Mouse (Mus musculus): ENCODE measurements around the gene Cadps2. TPM values are rescaled to one million over a fixed set of nuclear protein-coding genes. Genes with fewer than 3 reads are reported as not detected.

Gene Cadps2
- polyA plus RNA-seq, 1 experiment from 2014 or later = 6.1 TPM

- no peaks in the 10 kb centered on the region for H3K36me3 ChIP-seq (ENCODE audit: control insufficient read depth, insufficient read depth, low read length)
- no peak for ATAC-seq
- peaks cover 11% of the 10 kb centered on the region; the same call in 1 of the 2 replicates for H3K27me3 ChIP-seq (ENCODE audit: control insufficient read depth, insufficient read depth, low read depth, low read length)
- no peaks in the 10 kb centered on the region for H3K9me3 ChIP-seq (replicated peaks; ENCODE audit: control insufficient read depth, low read length, poor library complexity, severe bottlenecking)
- WGBS = 1% methylated on average over 15 of the region's 15 CpGs
- peaks cover 12% of the 10 kb centered on the region for H3K4me1 ChIP-seq (ENCODE audit: control insufficient read depth, insufficient read depth, low read length)
- no peak overlapping the region for H3K27ac ChIP-seq (ENCODE audit: low read length)
- peak overlapping the region; percentile 96 for H3K4me2 ChIP-seq (ENCODE audit: low read length)
- H3K4me3 ChIP-seq (ENCODE audit: low read depth, low read length) = peak overlapping the region; percentile 82
- peak overlapping the region; percentile 74; the same call in 1 of the 2 replicates for H3K9ac ChIP-seq (ENCODE audit: low read depth, low read length)
These were observed 780 bp upstream of the Cadps2 start for GRCm38 (mm10) chr6:23840001-23840400.

GRCm38 (mm10) chr6:23838401-23839008 lies 716 bp downstream of the Cadps2 start:
- Histone ChIP-seq H3K9me3 (replicated peaks; ENCODE audit: control insufficient read depth, low read length, poor library complexity, severe bottlenecking) (no peaks in the 10 kb centered on the region), H3K4me3 (ENCODE audit: low read depth, low read length) (peak overlapping the region; percentile 82), H3K4me1 (ENCODE audit: control insufficient read depth, insufficient read depth, low read length) (peaks cover 12% of the 10 kb centered on the region), H3K9ac (ENCODE audit: low read depth, low read length) (peak overlapping the region; percentile 74), H3K27me3 (ENCODE audit: control insufficient read depth, insufficient read depth, low read depth, low read length) (peaks cover 11% of the 10 kb centered on the region; the same call in 1 of the 2 replicates), H3K27ac (ENCODE audit: low read length) (peak overlapping the region; percentile 47; the same call in 1 of the 2 replicates), H3K36me3 (ENCODE audit: control insufficient read depth, insufficient read depth, low read length) (no peaks in the 10 kb centered on the region), H3K4me2 (ENCODE audit: low read length) (peak overlapping the region; percentile 96)
- peak; percentile 54 for ATAC-seq
- under 1% methylated on average over 28 of the region's 35 CpGs for WGBS

- peaks cover 12% of the 10 kb centered on the region for H3K4me1 ChIP-seq (ENCODE audit: control insufficient read depth, insufficient read depth, low read length)
- no peaks in the 10 kb centered on the region for H3K9me3 ChIP-seq (replicated peaks; ENCODE audit: control insufficient read depth, low read length, poor library complexity, severe bottlenecking)
- H3K27me3 ChIP-seq (ENCODE audit: control insufficient read depth, insufficient read depth, low read depth, low read length) = peaks cover 11% of the 10 kb centered on the region; the same call in 1 of the 2 replicates
- no peaks in the 10 kb centered on the region for H3K36me3 ChIP-seq (ENCODE audit: control insufficient read depth, insufficient read depth, low read length)
- WGBS = 94% methylated on average over 7 of the region's 7 CpGs
- peak overlapping the region; percentile 96 for H3K4me2 ChIP-seq (ENCODE audit: low read length)
- H3K27ac ChIP-seq (ENCODE audit: low read length) = no peak overlapping the region
- no peak overlapping the region for H3K9ac ChIP-seq (ENCODE audit: low read depth, low read length)
- ATAC-seq = no peak
- H3K4me3 ChIP-seq (ENCODE audit: low read depth, low read length) = peak overlapping the region; percentile 82; the same call in 1 of the 2 replicates
These were observed 1.6 kb downstream of the Cadps2 start for GRCm38 (mm10) chr6:23837631-23838030.

GRCm38 (mm10) chr6:23837127-23837526 lies 2.1 kb downstream of the Cadps2 start:
- WGBS = 87% methylated on average over 5 of the region's 5 CpGs
- Histone ChIP-seq H3K9ac (ENCODE audit: low read depth, low read length) (no peak overlapping the region), H3K9me3 (replicated peaks; ENCODE audit: control insufficient read depth, low read length, poor library complexity, severe bottlenecking) (no peaks in the 10 kb centered on the region), H3K27me3 (ENCODE audit: control insufficient read depth, insufficient read depth, low read depth, low read length) (peaks cover 11% of the 10 kb centered on the region; the same call in 1 of the 2 replicates), H3K36me3 (ENCODE audit: control insufficient read depth, insufficient read depth, low read length) (no peaks in the 10 kb centered on the region), H3K27ac (ENCODE audit: low read length) (no peak overlapping the region), H3K4me3 (ENCODE audit: low read depth, low read length) (no peak overlapping the region), H3K4me1 (ENCODE audit: control insufficient read depth, insufficient read depth, low read length) (peaks cover 12% of the 10 kb centered on the region), H3K4me2 (ENCODE audit: low read length) (0 out of 2 replicates have a peak overlapping the region, but pooled peaks have one; percentile 25)
- no peak for ATAC-seq

GRCm38 (mm10) chr6:23836694-23837093 lies 2.5 kb downstream of the Cadps2 start:
- H3K4me1 ChIP-seq (ENCODE audit: control insufficient read depth, insufficient read depth, low read length) = peaks cover 12% of the 10 kb centered on the region
- no peaks in the 10 kb centered on the region for H3K9me3 ChIP-seq (replicated peaks; ENCODE audit: control insufficient read depth, low read length, poor library complexity, severe bottlenecking)
- H3K36me3 ChIP-seq (ENCODE audit: control insufficient read depth, insufficient read depth, low read length) = no peaks in the 10 kb centered on the region
- no peak overlapping the region for H3K4me2 ChIP-seq (ENCODE audit: low read length)
- H3K27ac ChIP-seq (ENCODE audit: low read length) = no peak overlapping the region
- no peak overlapping the region for H3K9ac ChIP-seq (ENCODE audit: low read depth, low read length)
- ATAC-seq = no peak
- H3K4me3 ChIP-seq (ENCODE audit: low read depth, low read length) = no peak overlapping the region
- H3K27me3 ChIP-seq (ENCODE audit: control insufficient read depth, insufficient read depth, low read depth, low read length) = peaks cover 11% of the 10 kb centered on the region; the same call in 1 of the 2 replicates
- 58% methylated on average over 2 of the region's 2 CpGs for WGBS

GRCm38 (mm10) chr6:23835552-23835951 lies 3.7 kb downstream of the Cadps2 start:
- H3K4me3 ChIP-seq (ENCODE audit: low read depth, low read length) = no peak overlapping the region
- WGBS = 85% methylated on average over 4 of the region's 4 CpGs

GRCm38 (mm10) chr6:23830741-23831140 lies 8.5 kb downstream of the Cadps2 start:
- Histone ChIP-seq H3K9me3 (replicated peaks; ENCODE audit: control insufficient read depth, low read length, poor library complexity, severe bottlenecking) (no peaks in the 10 kb centered on the region), H3K9ac (ENCODE audit: low read depth, low read length) (no peak overlapping the region), H3K27me3 (ENCODE audit: control insufficient read depth, insufficient read depth, low read depth, low read length) (no peaks in the 10 kb centered on the region), H3K4me2 (ENCODE audit: low read length) (no peak overlapping the region), H3K36me3 (ENCODE audit: control insufficient read depth, insufficient read depth, low read length) (no peaks in the 10 kb centered on the region), H3K4me1 (ENCODE audit: control insufficient read depth, insufficient read depth, low read length) (no peaks in the 10 kb centered on the region), H3K4me3 (ENCODE audit: low read depth, low read length) (no peak overlapping the region), H3K27ac (ENCODE audit: low read length) (no peak overlapping the region)
- 50% methylated on average over 3 of the region's 3 CpGs for WGBS
- no peak for ATAC-seq

More at GRCm38 (mm10) chr6:23835552-23835951, 3.7 kb downstream of the Cadps2 start:
- Histone ChIP-seq H3K27me3 (ENCODE audit: control insufficient read depth, insufficient read depth, low read depth, low read length) (peaks cover 8% of the 10 kb centered on the region; the same call in 1 of the 2 replicates), H3K9me3 (replicated peaks; ENCODE audit: control insufficient read depth, low read length, poor library complexity, severe bottlenecking) (no peaks in the 10 kb centered on the region), H3K27ac (ENCODE audit: low read length) (no peak overlapping the region), H3K4me1 (ENCODE audit: control insufficient read depth, insufficient read depth, low read length) (peaks cover 12% of the 10 kb centered on the region), H3K4me2 (ENCODE audit: low read length) (no peak overlapping the region), H3K36me3 (ENCODE audit: control insufficient read depth, insufficient read depth, low read length) (no peaks in the 10 kb centered on the region), H3K9ac (ENCODE audit: low read depth, low read length) (no peak overlapping the region)
- ATAC-seq = no peak

GRCm38 (mm10) chr6:23829338-23829737 lies 9.9 kb downstream of the Cadps2 start:
- ATAC-seq = no peak
- no peaks in the 10 kb centered on the region for H3K4me1 ChIP-seq (ENCODE audit: control insufficient read depth, insufficient read depth, low read length)
- no peaks in the 10 kb centered on the region for H3K27me3 ChIP-seq (ENCODE audit: control insufficient read depth, insufficient read depth, low read depth, low read length)

GRCm38 (mm10) chr6:23821819-23822218 lies 17.4 kb downstream of the Cadps2 start:
- Histone ChIP-seq H3K9ac (ENCODE audit: low read depth, low read length) (no peak overlapping the region), H3K27me3 (ENCODE audit: control insufficient read depth, insufficient read depth, low read depth, low read length) (no peaks in the 10 kb centered on the region), H3K4me2 (ENCODE audit: low read length) (no peak overlapping the region), H3K4me1 (ENCODE audit: control insufficient read depth, insufficient read depth, low read length) (no peaks in the 10 kb centered on the region), H3K9me3 (replicated peaks; ENCODE audit: control insufficient read depth, low read length, poor library complexity, severe bottlenecking) (no peaks in the 10 kb centered on the region), H3K4me3 (ENCODE audit: low read depth, low read length) (no peak overlapping the region), H3K36me3 (ENCODE audit: control insufficient read depth, insufficient read depth, low read length) (no peaks in the 10 kb centered on the region), H3K27ac (ENCODE audit: low read length) (no peak overlapping the region)
- WGBS = 75% methylated on average over 5 of the region's 5 CpGs
- no peak for ATAC-seq

More at GRCm38 (mm10) chr6:23829338-23829737, 9.9 kb downstream of the Cadps2 start:
- Histone ChIP-seq H3K4me3 (ENCODE audit: low read depth, low read length) (no peak overlapping the region), H3K36me3 (ENCODE audit: control insufficient read depth, insufficient read depth, low read length) (no peaks in the 10 kb centered on the region), H3K4me2 (ENCODE audit: low read length) (no peak overlapping the region), H3K27ac (ENCODE audit: low read length) (no peak overlapping the region), H3K9me3 (replicated peaks; ENCODE audit: control insufficient read depth, low read length, poor library complexity, severe bottlenecking) (no peaks in the 10 kb centered on the region), H3K9ac (ENCODE audit: low read depth, low read length) (no peak overlapping the region)
- WGBS = 87% methylated on average over 2 of the region's 2 CpGs

All from midbrain, embryonic 16.5 days (tissue).